Mouse (Mus musculus): ENCODE measurements around the gene Map3k12. TPM values are rescaled to one million over a fixed set of nuclear protein-coding genes. Genes with fewer than 3 reads are reported as not detected.

Map3k12 gene
- polyA plus RNA-seq, 1 experiment from 2014 or later: 14.8 TPM

DNA sequence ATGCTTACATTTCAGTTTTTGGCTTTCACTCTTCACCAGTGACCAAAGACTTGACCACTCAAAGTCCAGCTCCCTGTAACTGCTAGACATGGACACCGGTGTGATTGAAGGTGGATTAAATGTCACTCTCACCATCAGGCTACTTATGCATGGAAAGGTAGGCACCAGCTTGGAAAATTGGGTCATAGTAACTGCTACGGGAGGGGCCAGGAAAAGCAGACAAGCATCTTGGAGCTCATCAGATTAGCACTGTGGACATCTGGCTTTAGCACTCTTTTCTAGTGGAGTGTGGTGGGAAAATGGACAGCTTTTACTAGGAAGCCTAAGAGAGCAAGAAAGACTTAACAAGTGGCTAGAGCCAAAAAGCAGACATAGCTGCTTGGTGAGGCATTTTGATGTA, 43.6 kb downstream of the Map3k12 start:
- H3K36me3 ChIP-seq (ENCODE audit: control insufficient read depth, insufficient read depth, low read length): peaks cover 45% of the 10 kb centered on the region
- H3K9me3 ChIP-seq (ENCODE audit: control insufficient read depth, low read length): no peaks in the 10 kb centered on the region
- no peak for ATAC-seq (ENCODE audit: low FRiP score, low TSS enrichment)

DNA sequence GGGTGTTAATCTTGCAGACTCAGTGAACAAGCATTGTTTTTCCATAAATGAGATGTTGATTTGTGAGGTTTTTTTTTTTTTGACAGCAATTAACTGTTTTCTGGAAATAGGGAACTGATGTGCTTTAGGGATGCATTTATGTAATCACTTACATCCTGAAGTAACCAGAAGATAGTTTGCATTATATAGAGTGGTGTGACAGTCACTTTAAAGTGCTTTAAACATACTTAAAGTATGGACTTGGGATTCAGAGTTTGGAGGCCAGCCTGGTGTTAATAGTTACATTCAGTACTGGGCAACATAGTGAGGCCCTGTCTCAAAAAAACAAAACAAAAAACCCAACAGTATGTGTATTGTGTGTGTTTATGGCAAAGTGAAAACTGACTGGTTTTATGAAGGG, 45.1 kb downstream of the Map3k12 start:
- H3K36me3 ChIP-seq (ENCODE audit: control insufficient read depth, insufficient read depth, low read length): peaks cover 31% of the 10 kb centered on the region
- no peak overlapping the region for H3K27ac ChIP-seq (ENCODE audit: low read depth, low read length)
- H3K27me3 ChIP-seq (ENCODE audit: control insufficient read depth, insufficient read depth, low read length): no peaks in the 10 kb centered on the region
- no peaks in the 10 kb centered on the region for H3K9me3 ChIP-seq (ENCODE audit: control insufficient read depth, low read length)
- peak overlapping the region; percentile 97; the same call in 1 of the 2 replicates for H3K9ac ChIP-seq (ENCODE audit: low read depth, low read length)
- peak overlapping the region; percentile 93 for H3K4me3 ChIP-seq (ENCODE audit: low read length)
- H3K4me1 ChIP-seq (ENCODE audit: control insufficient read depth, insufficient read depth, low read length): peaks cover 11% of the 10 kb centered on the region; the same call in 1 of the 2 replicates
- ATAC-seq (ENCODE audit: low FRiP score, low TSS enrichment): no peak
- peak overlapping the region; percentile 53 for H3K4me2 ChIP-seq (replicated peaks; ENCODE audit: low read depth, low read length)

More for the DNA sequence above, 43.6 kb downstream of the Map3k12 start:
- no peak overlapping the region for H3K9ac ChIP-seq (ENCODE audit: low read depth, low read length)
- no peak overlapping the region for H3K4me3 ChIP-seq (ENCODE audit: low read length)
- no peaks in the 10 kb centered on the region for H3K27me3 ChIP-seq (ENCODE audit: control insufficient read depth, insufficient read depth, low read length)
- WGBS: 53% methylated on average over 2 of the region's 2 CpGs
- no peak overlapping the region for H3K27ac ChIP-seq (ENCODE audit: low read depth, low read length)
- H3K4me2 ChIP-seq (replicated peaks; ENCODE audit: low read depth, low read length): no peak overlapping the region; the same call in 1 of the 2 replicates
- peaks cover 11% of the 10 kb centered on the region; the same call in 1 of the 2 replicates for H3K4me1 ChIP-seq (ENCODE audit: control insufficient read depth, insufficient read depth, low read length)

DNA sequence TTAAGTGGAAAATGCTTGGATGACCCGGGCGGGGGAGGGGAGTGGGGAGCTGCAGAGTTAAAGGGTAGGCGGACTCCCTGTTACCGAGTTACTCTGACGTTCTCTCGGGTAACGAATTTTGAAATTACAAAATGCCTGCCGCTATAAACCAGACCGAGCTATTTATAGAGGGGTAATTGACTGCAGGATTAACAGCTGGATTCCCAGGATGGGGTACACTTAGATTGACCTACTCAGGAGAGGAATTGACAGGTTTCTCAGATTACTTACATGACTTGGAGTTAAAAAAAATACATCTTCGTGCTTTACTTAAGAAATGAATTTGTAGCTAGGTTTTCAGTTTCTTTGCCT, 45.6 kb downstream of the Map3k12 start:
- H3K36me3 ChIP-seq (ENCODE audit: control insufficient read depth, insufficient read depth, low read length): peaks cover 26% of the 10 kb centered on the region
- peak overlapping the region; percentile 97 for H3K9ac ChIP-seq (ENCODE audit: low read depth, low read length)
- H3K27me3 ChIP-seq (ENCODE audit: control insufficient read depth, insufficient read depth, low read length): no peaks in the 10 kb centered on the region
- no peak; the same call in 1 of the 2 replicates for ATAC-seq (ENCODE audit: low FRiP score, low TSS enrichment)
- H3K27ac ChIP-seq (ENCODE audit: low read depth, low read length): peak overlapping the region; percentile 99
- peak overlapping the region; percentile 53 for H3K4me2 ChIP-seq (replicated peaks; ENCODE audit: low read depth, low read length)
- peaks cover 11% of the 10 kb centered on the region; the same call in 1 of the 2 replicates for H3K4me1 ChIP-seq (ENCODE audit: control insufficient read depth, insufficient read depth, low read length)
- 2% methylated on average over 10 of the region's 10 CpGs for WGBS
- H3K9me3 ChIP-seq (ENCODE audit: control insufficient read depth, low read length): no peaks in the 10 kb centered on the region
- peak overlapping the region; percentile 93 for H3K4me3 ChIP-seq (ENCODE audit: low read length)

DNA sequence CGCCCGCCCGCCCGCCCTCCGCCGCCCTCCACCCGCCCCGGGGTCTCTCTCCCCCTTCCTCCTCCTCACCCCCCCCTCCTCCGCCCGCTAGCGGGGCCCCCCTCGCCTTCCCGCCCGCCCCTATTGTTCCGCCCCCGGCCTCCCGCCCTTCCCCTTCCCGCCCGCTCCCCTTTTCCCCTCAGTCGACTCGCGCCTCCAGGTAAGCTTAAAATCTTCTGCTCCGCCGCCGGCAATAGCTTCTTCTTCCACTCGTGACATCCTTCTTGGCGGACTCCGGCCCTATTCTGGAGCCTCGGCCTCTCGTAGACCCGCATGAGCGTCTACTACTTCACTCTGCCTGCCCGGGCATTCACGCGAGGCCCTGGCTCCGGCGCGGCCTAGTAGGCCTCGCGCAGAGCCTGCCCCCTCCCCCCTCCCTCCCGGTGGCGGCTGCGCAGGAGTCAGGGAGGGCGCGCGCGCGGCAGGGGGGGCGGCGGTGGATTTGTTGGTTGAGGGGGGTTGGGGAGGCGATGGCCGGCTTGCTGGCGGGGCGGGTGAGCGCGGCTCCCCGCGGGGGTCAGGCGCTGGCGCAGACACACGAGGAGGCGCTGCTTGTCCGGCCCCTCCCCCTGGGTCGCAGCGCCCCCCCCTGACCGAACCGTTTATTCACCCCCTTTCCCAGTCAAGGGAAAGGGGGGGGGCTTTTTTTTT, 46.1 kb downstream of the Map3k12 start:
- Histone ChIP-seq H3K4me3 (ENCODE audit: low read length) (peak overlapping the region; percentile 93), H3K4me2 (replicated peaks; ENCODE audit: low read depth, low read length) (peak overlapping the region; percentile 53), H3K4me1 (ENCODE audit: control insufficient read depth, insufficient read depth, low read length) (peaks cover 11% of the 10 kb centered on the region; the same call in 1 of the 2 replicates), H3K36me3 (ENCODE audit: control insufficient read depth, insufficient read depth, low read length) (peaks cover 21% of the 10 kb centered on the region), H3K9me3 (ENCODE audit: control insufficient read depth, low read length) (no peaks in the 10 kb centered on the region), H3K27ac (ENCODE audit: low read depth, low read length) (peak overlapping the region; percentile 99), H3K9ac (ENCODE audit: low read depth, low read length) (peak overlapping the region; percentile 97), H3K27me3 (ENCODE audit: control insufficient read depth, insufficient read depth, low read length) (no peaks in the 10 kb centered on the region)
- WGBS: under 1% methylated on average over 30 of the region's 67 CpGs
- peak; percentile 70 for ATAC-seq (ENCODE audit: low FRiP score, low TSS enrichment)

DNA sequence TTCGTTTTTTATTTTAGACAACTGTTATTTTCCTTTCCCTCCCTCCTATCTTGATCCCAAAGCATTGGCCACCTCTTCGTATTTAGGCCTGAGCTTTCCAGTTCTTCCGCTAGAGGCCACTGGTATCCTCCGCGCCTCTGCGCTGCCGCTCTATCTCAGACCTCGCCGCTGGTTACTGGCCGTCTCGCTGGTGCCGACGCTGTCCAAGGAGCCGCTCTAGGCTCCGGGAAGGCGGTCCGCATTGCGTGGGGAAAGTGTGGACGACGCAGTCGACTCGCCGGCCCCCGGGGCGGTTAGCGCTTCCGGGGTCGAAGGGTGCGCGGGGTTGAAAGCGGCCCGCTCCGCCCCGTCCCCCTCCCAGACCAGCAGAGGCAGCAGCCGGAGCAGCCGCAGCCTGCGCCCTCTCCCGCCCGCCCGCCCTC, 46.7 kb downstream of the Map3k12 start, which contains the start of gene Pcbp2:
TSS of gene Pcbp2 (plus strand) at position 357 of the 422 bp plus-strand sequence.
- Histone ChIP-seq H3K27me3 (ENCODE audit: control insufficient read depth, insufficient read depth, low read length) (no peaks in the 10 kb centered on the region), H3K4me1 (ENCODE audit: control insufficient read depth, insufficient read depth, low read length) (peaks cover 11% of the 10 kb centered on the region; the same call in 1 of the 2 replicates), H3K4me3 (ENCODE audit: low read length) (peak within 1 kb of the TSS; percentile 93), H3K27ac (ENCODE audit: low read depth, low read length) (peak within 1 kb of the TSS; percentile 99), H3K9me3 (ENCODE audit: control insufficient read depth, low read length) (no peaks in the 10 kb centered on the region), H3K4me2 (replicated peaks; ENCODE audit: low read depth, low read length) (peak within 1 kb of the TSS; percentile 53), H3K36me3 (ENCODE audit: control insufficient read depth, insufficient read depth, low read length) (peaks cover 16% of the 10 kb centered on the region), H3K9ac (ENCODE audit: low read depth, low read length) (peak within 1 kb of the TSS; percentile 97)
- WGBS: under 1% methylated on average over 27 of the region's 40 CpGs
- peak; percentile 99 for ATAC-seq (ENCODE audit: low FRiP score, low TSS enrichment)

DNA sequence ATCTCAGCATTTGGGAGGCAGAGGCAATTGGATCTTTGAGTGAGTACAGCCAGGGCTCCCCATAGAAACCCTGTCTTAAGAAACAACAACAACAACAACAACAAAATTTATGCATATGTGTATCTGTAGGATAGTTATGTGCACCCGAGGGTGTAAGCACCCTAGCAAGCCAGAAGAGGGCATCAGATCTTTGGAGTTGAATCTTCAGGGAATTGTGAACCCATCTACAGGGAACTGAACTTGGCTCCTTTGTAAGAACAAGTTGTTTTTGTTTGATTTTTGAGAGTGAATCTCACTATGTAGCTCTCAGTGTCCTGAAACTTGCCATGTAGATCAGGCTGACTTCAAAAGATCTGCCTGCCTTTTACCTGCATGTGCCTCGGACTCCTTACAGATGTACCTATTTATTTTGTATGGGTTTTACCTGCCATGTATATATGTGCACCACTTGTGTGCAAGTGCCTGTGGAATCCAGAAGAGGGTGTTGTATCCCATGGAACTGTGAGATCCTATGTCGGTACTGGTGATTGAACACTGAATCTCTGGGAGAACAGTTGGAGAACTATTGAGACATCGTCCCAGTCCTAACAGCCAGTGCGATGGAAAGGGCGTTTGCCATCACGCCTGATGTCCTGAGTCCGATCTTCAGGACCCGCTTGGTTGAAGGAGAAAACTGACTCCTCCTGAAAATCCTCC, 48.0 kb downstream of the Map3k12 start:
- no peak for ATAC-seq (ENCODE audit: low FRiP score, low TSS enrichment)
- peaks cover 11% of the 10 kb centered on the region; the same call in 1 of the 2 replicates for H3K4me1 ChIP-seq (ENCODE audit: control insufficient read depth, insufficient read depth, low read length)
- no peak overlapping the region for H3K4me2 ChIP-seq (replicated peaks; ENCODE audit: low read depth, low read length)
- peaks cover 2% of the 10 kb centered on the region; the same call in 1 of the 2 replicates for H3K36me3 ChIP-seq (ENCODE audit: control insufficient read depth, insufficient read depth, low read length)
- WGBS: 92% methylated on average over 9 of the region's 9 CpGs
- H3K27me3 ChIP-seq (ENCODE audit: control insufficient read depth, insufficient read depth, low read length): no peaks in the 10 kb centered on the region
- no peak overlapping the region for H3K9ac ChIP-seq (ENCODE audit: low read depth, low read length)
- no peak overlapping the region for H3K4me3 ChIP-seq (ENCODE audit: low read length)
- H3K27ac ChIP-seq (ENCODE audit: low read depth, low read length): no peak overlapping the region
- H3K9me3 ChIP-seq (ENCODE audit: control insufficient read depth, low read length): no peaks in the 10 kb centered on the region

DNA sequence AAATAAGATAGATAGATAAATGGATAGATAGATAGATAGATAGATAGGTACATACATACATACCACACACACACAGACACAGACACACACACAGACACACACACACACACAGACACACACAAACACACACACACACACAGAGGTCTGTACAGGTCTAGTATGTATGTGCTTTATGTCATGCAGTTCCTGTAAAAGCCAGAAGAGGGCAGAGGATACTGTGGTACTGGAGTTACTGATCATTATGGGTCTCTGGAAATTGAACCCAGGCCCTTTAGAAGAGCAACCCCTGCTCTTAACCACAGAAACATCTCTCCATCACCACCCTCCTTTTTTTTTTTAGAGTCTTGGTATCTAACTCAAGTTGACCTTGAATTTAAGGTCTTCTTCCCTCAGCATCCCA, 53.2 kb downstream of the Map3k12 start:
- Histone ChIP-seq H3K4me2 (replicated peaks; ENCODE audit: low read depth, low read length) (no peak overlapping the region), H3K9ac (ENCODE audit: low read depth, low read length) (no peak overlapping the region)

DNA sequence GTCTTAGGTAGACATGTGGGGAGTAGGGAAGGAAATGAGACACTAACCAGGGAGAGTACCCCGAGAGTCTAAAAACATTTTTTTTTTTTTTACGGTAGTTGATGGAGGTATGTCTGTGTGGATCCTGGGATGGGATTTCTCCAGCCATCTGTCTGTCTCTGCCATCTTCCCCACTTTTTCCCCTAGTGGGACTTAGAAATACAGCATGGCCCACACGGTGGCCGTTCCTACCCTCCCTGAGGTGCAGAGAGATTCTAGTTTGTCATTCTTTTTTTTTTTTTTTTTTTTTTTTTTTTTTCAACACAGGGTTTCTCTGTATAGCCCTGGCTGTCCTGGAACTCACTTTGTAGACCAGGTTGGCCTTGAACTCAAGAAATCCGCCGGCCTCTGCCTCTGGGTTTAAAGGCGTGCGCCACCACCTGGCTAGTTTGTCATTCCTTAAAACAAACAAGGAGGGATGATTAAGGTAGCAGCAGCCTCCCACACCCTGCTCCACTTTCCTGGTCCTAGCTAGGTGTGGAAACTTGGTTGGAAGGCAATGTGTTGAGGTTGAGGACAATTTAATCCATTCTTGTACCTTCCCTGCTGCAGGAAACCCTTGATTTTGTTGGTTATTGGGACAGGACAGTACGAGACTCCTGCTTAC, 55.3 kb downstream of the Map3k12 start:
- Histone ChIP-seq H3K4me2 (replicated peaks; ENCODE audit: low read depth, low read length) (no peak overlapping the region), H3K9me3 (ENCODE audit: control insufficient read depth, low read length) (no peaks in the 10 kb centered on the region), H3K4me3 (ENCODE audit: low read length) (no peak overlapping the region), H3K9ac (ENCODE audit: low read depth, low read length) (no peak overlapping the region), H3K36me3 (ENCODE audit: control insufficient read depth, insufficient read depth, low read length) (0 out of 2 replicates have a peak, but pooled peaks cover 3% of the 10 kb centered on the region), H3K27ac (ENCODE audit: low read depth, low read length) (no peak overlapping the region), H3K4me1 (ENCODE audit: control insufficient read depth, insufficient read depth, low read length) (peaks cover 9% of the 10 kb centered on the region), H3K27me3 (ENCODE audit: control insufficient read depth, insufficient read depth, low read length) (no peaks in the 10 kb centered on the region)
- 81% methylated on average over 9 of the region's 9 CpGs for WGBS
- no peak for ATAC-seq (ENCODE audit: low FRiP score, low TSS enrichment)

More for the DNA sequence above, 53.2 kb downstream of the Map3k12 start:
- Histone ChIP-seq H3K27ac (ENCODE audit: low read depth, low read length) (no peak overlapping the region), H3K36me3 (ENCODE audit: control insufficient read depth, insufficient read depth, low read length) (0 out of 2 replicates have a peak, but pooled peaks cover 3% of the 10 kb centered on the region), H3K4me1 (ENCODE audit: control insufficient read depth, insufficient read depth, low read length) (peaks cover 9% of the 10 kb centered on the region), H3K9me3 (ENCODE audit: control insufficient read depth, low read length) (no peaks in the 10 kb centered on the region), H3K4me3 (ENCODE audit: low read length) (no peak overlapping the region), H3K27me3 (ENCODE audit: control insufficient read depth, insufficient read depth, low read length) (no peaks in the 10 kb centered on the region)
- no peak for ATAC-seq (ENCODE audit: low FRiP score, low TSS enrichment)

Data from kidney, embryonic 14.5 days (tissue).